Mouse (Mus musculus) layer of hippocampus, adult 6 months (tissue): ENCODE results near the gene H2al1h. TPM values are rescaled to one million over a fixed set of nuclear protein-coding genes. Genes with fewer than 3 reads are reported as not detected.

Experiments used
- long read RNA-seq, 2 experiments: library from polyadenylated mRNA; unstranded; transcript quantifications; one replicate each; pipeline ENCODE4 v2.0.0; 2019 to 2020
- polyA plus RNA-seq: library from polyadenylated mRNA; unstranded; fragments of <200 nt; fragmentation: Nextera tagmentation; gene quantifications from 2 replicates; pipeline ENCODE4 v1.2.3, GENCODE M21; 2021

H2al1h gene
- polyA plus RNA-seq, result not detected in 2 replicates
- long read RNA-seq, experiment 1, result 0 reads
- long read RNA-seq, experiment 2, result 0 reads

DNA sequence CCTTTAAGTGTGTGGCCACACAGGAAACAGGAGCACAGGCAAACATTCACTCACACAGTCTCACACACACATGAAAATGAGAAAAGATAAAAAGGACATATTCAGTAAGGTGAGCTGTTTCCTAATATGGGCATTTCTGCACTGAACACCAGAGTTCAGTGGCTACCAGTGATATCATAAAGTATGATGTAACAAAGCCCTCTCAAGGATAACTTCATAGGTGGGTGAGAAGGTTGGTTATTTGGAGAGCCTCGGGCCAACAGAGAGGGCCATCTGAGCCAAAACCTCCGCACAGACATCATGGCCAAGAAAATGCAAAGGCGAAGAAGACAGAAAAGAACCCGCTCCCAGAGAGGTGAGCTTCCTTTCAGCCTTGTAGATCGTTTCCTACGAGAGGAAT, at the start of gene H2al1h:
Gene H2al1h (plus strand): TSS at position 301 of the 400 bp plus-strand sequence.

DNA sequence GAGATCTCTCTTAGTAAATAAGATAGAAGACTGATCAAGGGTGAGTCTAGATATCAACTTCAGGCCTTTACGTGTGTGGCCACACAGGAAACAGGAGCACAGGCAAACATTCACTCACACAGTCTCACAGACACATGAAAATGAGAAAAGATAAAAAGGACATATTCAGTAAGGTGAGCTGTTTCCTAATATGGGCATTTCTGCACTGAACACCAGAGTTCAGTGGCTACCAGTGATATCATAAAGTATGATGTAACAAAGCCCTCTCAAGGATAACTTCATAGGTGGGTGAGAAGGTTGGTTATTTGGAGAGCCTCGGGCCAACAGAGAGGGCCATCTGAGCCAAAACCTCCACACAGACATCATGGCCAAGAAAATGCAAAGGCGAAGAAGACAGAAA, 22.3 kb upstream of the H2al1h start, which contains the start of gene H2al1a:
Gene H2al1a (plus strand): TSS at position 301 of the 400 bp plus-strand sequence.

DNA sequence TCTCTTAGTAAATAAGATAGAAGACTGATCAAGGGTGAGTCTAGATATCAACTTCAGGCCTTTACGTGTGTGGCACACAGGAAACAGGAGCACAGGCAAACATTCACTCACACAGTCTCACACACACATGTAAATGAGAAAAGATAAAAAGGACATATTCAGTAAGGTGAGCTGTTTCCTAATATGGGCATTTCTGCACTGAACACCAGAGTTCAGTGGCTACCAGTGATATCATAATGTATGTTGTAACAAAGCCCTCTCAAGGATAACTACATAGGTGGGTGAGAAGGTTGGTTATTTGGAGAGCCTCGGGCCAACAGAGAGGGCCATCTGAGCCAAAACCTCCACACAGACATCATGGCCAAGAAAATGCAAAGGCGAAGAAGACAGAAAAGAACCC, 19.2 kb upstream of the H2al1h start, which contains the start of gene H2al1b:
Gene H2al1b (plus strand): TSS at position 301 of the 400 bp plus-strand sequence.

DNA sequence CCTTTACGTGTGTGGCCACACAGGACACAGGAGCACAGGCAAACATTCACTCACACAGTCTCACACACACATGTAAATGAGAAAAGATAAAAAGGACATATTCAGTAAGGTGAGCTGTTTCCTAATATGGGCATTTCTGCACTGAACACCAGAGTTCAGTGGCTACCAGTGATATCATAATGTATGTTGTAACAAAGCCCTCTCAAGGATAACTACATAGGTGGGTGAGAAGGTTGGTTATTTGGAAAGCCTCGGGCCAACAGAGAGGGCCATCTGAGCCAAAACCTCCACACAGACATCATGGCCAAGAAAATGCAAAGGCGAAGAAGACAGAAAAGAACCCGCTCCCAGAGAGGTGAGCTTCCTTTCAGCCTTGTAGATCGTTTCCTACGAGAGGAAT, 15.9 kb upstream of the H2al1h start, which contains the start of gene H2al1c:
Gene H2al1c (plus strand): TSS at position 301 of the 400 bp plus-strand sequence.

DNA sequence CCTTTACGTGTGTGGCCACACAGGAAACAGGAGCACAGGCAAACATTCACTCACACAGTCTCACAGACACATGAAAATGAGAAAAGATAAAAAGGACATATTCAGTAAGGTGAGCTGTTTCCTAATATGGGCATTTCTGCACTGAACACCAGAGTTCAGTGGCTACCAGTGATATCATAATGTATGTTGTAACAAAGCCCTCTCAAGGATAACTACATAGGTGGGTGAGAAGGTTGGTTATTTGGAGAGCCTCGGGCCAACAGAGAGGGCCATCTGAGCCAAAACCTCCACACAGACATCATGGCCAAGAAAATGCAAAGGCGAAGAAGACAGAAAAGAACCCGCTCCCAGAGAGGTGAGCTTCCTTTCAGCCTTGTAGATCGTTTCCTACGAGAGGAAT, 12.8 kb upstream of the H2al1h start, which contains the start of gene H2al1d:
Gene H2al1d (plus strand): TSS at position 301 of the 400 bp plus-strand sequence.

DNA sequence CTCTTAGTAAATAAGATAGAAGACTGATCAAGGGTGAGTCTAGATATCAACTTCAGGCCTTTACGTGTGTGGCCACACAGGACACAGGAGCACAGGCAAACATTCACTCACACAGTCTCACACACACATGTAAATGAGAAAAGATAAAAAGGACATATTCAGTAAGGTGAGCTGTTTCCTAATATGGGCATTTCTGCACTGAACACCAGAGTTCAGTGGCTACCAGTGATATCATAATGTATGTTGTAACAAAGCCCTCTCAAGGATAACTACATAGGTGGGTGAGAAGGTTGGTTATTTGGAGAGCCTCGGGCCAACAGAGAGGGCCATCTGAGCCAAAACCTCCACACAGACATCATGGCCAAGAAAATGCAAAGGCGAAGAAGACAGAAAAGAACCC, 9.7 kb upstream of the H2al1h start, which contains the start of gene H2al1e:
Gene H2al1e (plus strand): TSS at position 301 of the 400 bp plus-strand sequence.

DNA sequence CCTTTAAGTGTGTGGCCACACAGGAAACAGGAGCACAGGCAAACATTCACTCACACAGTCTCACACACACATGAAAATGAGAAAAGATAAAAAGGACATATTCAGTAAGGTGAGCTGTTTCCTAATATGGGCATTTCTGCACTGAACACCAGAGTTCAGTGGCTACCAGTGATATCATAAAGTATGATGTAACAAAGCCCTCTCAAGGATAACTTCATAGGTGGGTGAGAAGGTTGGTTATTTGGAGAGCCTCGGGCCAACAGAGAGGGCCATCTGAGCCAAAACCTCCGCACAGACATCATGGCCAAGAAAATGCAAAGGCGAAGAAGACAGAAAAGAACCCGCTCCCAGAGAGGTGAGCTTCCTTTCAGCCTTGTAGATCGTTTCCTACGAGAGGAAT, 6.4 kb upstream of the H2al1h start, which contains the start of gene H2al1f:
Gene H2al1f (plus strand): TSS at position 301 of the 400 bp plus-strand sequence.

DNA sequence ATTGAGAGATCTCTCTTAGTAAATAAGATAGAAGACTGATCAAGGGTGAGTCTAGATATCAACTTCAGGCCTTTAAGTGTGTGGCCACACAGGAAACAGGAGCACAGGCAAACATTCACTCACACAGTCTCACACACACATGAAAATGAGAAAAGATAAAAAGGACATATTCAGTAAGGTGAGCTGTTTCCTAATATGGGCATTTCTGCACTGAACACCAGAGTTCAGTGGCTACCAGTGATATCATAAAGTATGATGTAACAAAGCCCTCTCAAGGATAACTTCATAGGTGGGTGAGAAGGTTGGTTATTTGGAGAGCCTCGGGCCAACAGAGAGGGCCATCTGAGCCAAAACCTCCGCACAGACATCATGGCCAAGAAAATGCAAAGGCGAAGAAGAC, 3.3 kb upstream of the H2al1h start, which contains the start of gene H2al1g:
Gene H2al1g (plus strand): TSS at position 301 of the 400 bp plus-strand sequence.

DNA sequence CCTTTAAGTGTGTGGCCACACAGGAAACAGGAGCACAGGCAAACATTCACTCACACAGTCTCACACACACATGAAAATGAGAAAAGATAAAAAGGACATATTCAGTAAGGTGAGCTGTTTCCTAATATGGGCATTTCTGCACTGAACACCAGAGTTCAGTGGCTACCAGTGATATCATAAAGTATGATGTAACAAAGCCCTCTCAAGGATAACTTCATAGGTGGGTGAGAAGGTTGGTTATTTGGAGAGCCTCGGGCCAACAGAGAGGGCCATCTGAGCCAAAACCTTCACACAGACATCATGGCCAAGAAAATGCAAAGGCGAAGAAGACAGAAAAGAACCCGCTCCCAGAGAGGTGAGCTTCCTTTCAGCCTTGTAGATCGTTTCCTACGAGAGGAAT, 3.1 kb downstream of the H2al1h start, which contains the start of gene H2al1i:
Gene H2al1i (plus strand): TSS at position 301 of the 400 bp plus-strand sequence.

DNA sequence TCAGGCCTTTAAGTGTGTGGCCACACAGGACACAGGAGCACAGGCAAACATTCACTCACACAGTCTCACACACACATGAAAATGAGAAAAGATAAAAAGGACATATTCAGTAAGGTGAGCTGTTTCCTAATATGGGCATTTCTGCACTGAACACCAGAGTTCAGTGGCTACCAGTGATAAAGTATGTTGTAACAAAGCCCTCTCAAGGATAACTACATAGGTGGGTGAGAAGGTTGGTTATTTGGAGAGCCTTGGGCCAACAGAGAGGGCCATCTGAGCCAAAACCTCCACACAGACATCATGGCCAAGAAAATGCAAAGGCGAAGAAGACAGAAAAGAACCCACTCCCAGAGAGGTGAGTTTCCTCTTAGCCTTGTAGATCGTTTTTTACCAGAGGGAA, 6.2 kb downstream of the H2al1h start, which contains the start of gene H2al1j:
Gene H2al1j (plus strand): TSS at position 301 of the 400 bp plus-strand sequence.

Other genes with a start within 250 kb of the H2al1h start
- gene H2al1a, start 22.2 kb upstream of the H2al1h start, polyA plus RNA-seq, result not detected in 2 replicates
- not detected in 2 replicates for gene H2al1b, start 19.1 kb upstream of the H2al1h start, polyA plus RNA-seq
- not detected in 2 replicates for gene H2al1c, start 15.8 kb upstream of the H2al1h start, polyA plus RNA-seq
- not detected in 2 replicates for gene H2al1d, start 12.7 kb upstream of the H2al1h start, polyA plus RNA-seq
- not detected in 2 replicates for gene H2al1e, start 9.6 kb upstream of the H2al1h start, polyA plus RNA-seq
- not detected in 2 replicates for gene H2al1f, start 6.3 kb upstream of the H2al1h start, polyA plus RNA-seq
- not detected in 2 replicates for gene H2al1g, start 3.2 kb upstream of the H2al1h start, polyA plus RNA-seq
- gene H2al1i, start 3.2 kb downstream of the H2al1h start, polyA plus RNA-seq, result not detected in 2 replicates
- not detected in 2 replicates for gene H2al1j, start 6.3 kb downstream of the H2al1h start, polyA plus RNA-seq